In genomic region chr11:118289999-118290889, GRCm38 (mm10) we compare ENCODE assay signal across 8 mouse cellular contexts. TPM values are rescaled to one million over a fixed set of nuclear protein-coding genes. Genes with fewer than 3 reads are reported as not detected.
DNase-seq lines count a peak whose midpoint lies in the region; ATAC-seq lines count a peak whose summit lies in the region.

TSS of gene Usp36 (minus strand) at chr11:118290244.

- peaks cover 15% of the 10 kb centered on the region for H3K4me1 ChIP-seq in hindbrain, embryonic 16.5 days (ENCODE audit: control insufficient read depth, insufficient read depth, low read depth, low read length)

- H3K27me3 ChIP-seq in hindbrain, embryonic 16.5 days (replicated peaks; ENCODE audit: control insufficient read depth, insufficient read depth, low read length) = no peaks in the 10 kb centered on the region

- peak within 1 kb of the TSS; percentile 84 for H3K4me3 ChIP-seq in hindbrain, embryonic 16.5 days (ENCODE audit: low read length)
- peak within 1 kb of the TSS; percentile 93 for H3K4me3 ChIP-seq in macrophage (ENCODE audit: inconsistent target)

- peaks cover 13% of the 10 kb centered on the region for H3K36me3 ChIP-seq in hindbrain, embryonic 16.5 days (ENCODE audit: control insufficient read depth, insufficient read depth, low read length)
- H3K36me3 ChIP-seq in macrophage (ENCODE audit: inconsistent target) = peaks cover 16% of the 10 kb centered on the region; the same call in 1 of the 2 replicates

- peak within 1 kb of the TSS; percentile 86 for H3K27ac ChIP-seq in hindbrain, embryonic 16.5 days (ENCODE audit: low read depth, low read length)
- peak within 1 kb of the TSS; percentile 64 for H3K27ac ChIP-seq in macrophage

- ATAC-seq in hindbrain, embryonic 16.5 days = peak; percentile 99

- peaks cover 32% of the 10 kb centered on the region for H3K79me2 ChIP-seq in macrophage (ENCODE audit: inconsistent target)

- under 1% methylated on average over 68 of the region's 68 CpGs for WGBS in hindbrain, embryonic 16.5 days
- WGBS in macrophage (ENCODE audit: missing documents) = 2% methylated on average over 68 of the region's 68 CpGs

- peak within 1 kb of the TSS; percentile 74 for H3K4me2 ChIP-seq in hindbrain, embryonic 16.5 days (ENCODE audit: low read length)

- peak; percentile 99 for DNase-seq in WW6 (ENCODE audit: low read depth, low spot score)
- DNase-seq in cerebellum, postnatal 4 days (ENCODE audit: low spot score in 2 of 2) = peak; percentile 99 to 100
- peak; percentile 100 for DNase-seq in gastrocnemius, adult 18-20 months (ENCODE audit: low spot score)
- DNase-seq in left cerebral cortex, adult 18-20 months (ENCODE audit: low spot score in 2 of 2) = peak; percentile 100
- DNase-seq in right cerebral cortex, adult 18-20 months = peak; percentile 100
- peak; percentile 99 for DNase-seq in urinary bladder, postnatal 10 days (ENCODE audit: low spot score)

- peak within 1 kb of the TSS; percentile 84 for H3K9ac ChIP-seq in hindbrain, embryonic 16.5 days (ENCODE audit: low read depth, low read length)

- H3K9me3 ChIP-seq in hindbrain, embryonic 16.5 days (ENCODE audit: control insufficient read depth, low read length) = no peaks in the 10 kb centered on the region

RNA-seq across cellular contexts. Expression of gene Usp36, which starts in this region (rescaled TPM):
- total RNA-seq in gastrocnemius, adult 18-20 months (2021) = 10 to 100 TPM; 12.9 to 14.1 TPM
- polyA plus RNA-seq in hindbrain, embryonic 16.5 days (2015; fragmentation: Nextera tagmentation; extraction: Ambion mirVana) = 15.2 and 18.9 TPM in 2 replicates
- 10 to 100 TPM; 29.3 to 30.3 TPM for total RNA-seq in left cerebral cortex, adult 18-20 months (2021)
- 10 to 100 TPM in 25 of 26 experiments, 1 to 10 TPM in 1; 9.5 to 62.3 (median 34.7) TPM for total RNA-seq in macrophage (2018; cell fraction: chromatin; rRNA removed)
- 1 to 10 TPM; 2.0 to 7.8 (median 5.2) TPM for total RNA-seq in macrophage (2018; cell fraction: cytosol; rRNA removed)
- total RNA-seq in macrophage (2018; cell fraction: nucleus; rRNA removed) = 10 to 100 TPM in 18 of 26 experiments, 1 to 10 TPM in 8; 5.9 to 37.0 (median 17.3) TPM
- polyA plus RNA-seq in macrophage (2018) = 4.3 to 7.9 TPM (median 5.4 TPM) in 3 replicates

Comparison
In these comparisons a context has a peak if more than half of its experiments do, and no peak if none do; other contexts are left out.
1. Peak in every context shown above with its lines: DNase-seq, ATAC-seq, H3K4me3 ChIP-seq and H3K27ac ChIP-seq.